Mouse (Mus musculus): ENCODE results near the gene Bola3. TPM values are rescaled to one million over a fixed set of nuclear protein-coding genes. Genes with fewer than 3 reads are reported as not detected.

Bola3 gene
- 277 and 286 TPM in 2 replicates for polyA plus RNA-seq (2015; fragmentation: Nextera tagmentation; extraction: Ambion mirVana)

- Histone ChIP-seq H3K27me3 (ENCODE audit: insufficient read depth, low read length) (no peaks in the 10 kb centered on the region), H3K36me3 (replicated peaks; ENCODE audit: insufficient read depth, low read length) (peaks cover 26% of the 10 kb centered on the region), H3K4me2 (ENCODE audit: low read depth, low read length) (peak within 1 kb of the TSS; percentile 81), H3K9ac (replicated peaks) (peak within 1 kb of the TSS; percentile 99), H3K4me3 (ENCODE audit: low read depth, low read length) (peak within 1 kb of the TSS; percentile 90), H3K4me1 (ENCODE audit: insufficient read depth) (peaks cover 24% of the 10 kb centered on the region), H3K27ac (ENCODE audit: low read depth) (peak within 1 kb of the TSS; percentile 94), H3K9me3 (ENCODE audit: low read length) (no peaks in the 10 kb centered on the region)
- no peak for ATAC-seq
- no peak for DNase-seq
- TF ChIP-seq CTCF (IDR thresholded peaks at IDR 0.05; ENCODE audit: low read depth) = no peak
- no peak for TF ChIP-seq EP300 (IDR thresholded peaks at IDR 0.05; ENCODE audit: low read depth)
- 36% methylated on average over 6 of the region's 6 CpGs for WGBS (ENCODE audit: insufficient replicate concordance)
These were observed at the start of gene Bola3 for GRCm38 (mm10) chr6:83348873-83349272. Gene Bola3 (plus strand): TSS chr6:83349147.

GRCm38 (mm10) chr6:83300447-83301229, 48.3 kb upstream of the Bola3 start:
- H3K4me3 ChIP-seq (ENCODE audit: low read depth, low read length) = no peak overlapping the region
- H3K9me3 ChIP-seq (ENCODE audit: low read length) = no peaks in the 10 kb centered on the region
- no peak overlapping the region for H3K4me2 ChIP-seq (ENCODE audit: low read depth, low read length)
- no peak overlapping the region for H3K27ac ChIP-seq (ENCODE audit: low read depth)
- 65% methylated on average over 7 of the region's 7 CpGs for WGBS (ENCODE audit: insufficient replicate concordance)
- DNase-seq (no peak), ATAC-seq (no peak)
- H3K9ac ChIP-seq (replicated peaks) = no peak overlapping the region
- TF ChIP-seq CTCF (IDR thresholded peaks at IDR 0.05; ENCODE audit: low read depth) = no peak
- TF ChIP-seq EP300 (IDR thresholded peaks at IDR 0.05; ENCODE audit: low read depth) = no peak
- H3K4me1 ChIP-seq (ENCODE audit: insufficient read depth) = no peaks in the 10 kb centered on the region
- no peaks in the 10 kb centered on the region for H3K27me3 ChIP-seq (ENCODE audit: insufficient read depth, low read length)
- peaks cover 8% of the 10 kb centered on the region; the same call in 1 of the 2 replicates for H3K36me3 ChIP-seq (replicated peaks; ENCODE audit: insufficient read depth, low read length)

GRCm38 (mm10) chr6:83301294-83301693, 47.7 kb upstream of the Bola3 start:
- no peaks in the 10 kb centered on the region for H3K27me3 ChIP-seq (ENCODE audit: insufficient read depth, low read length)
- no peak overlapping the region for H3K4me3 ChIP-seq (ENCODE audit: low read depth, low read length)
- H3K9ac ChIP-seq (replicated peaks) = no peak overlapping the region
- no peaks in the 10 kb centered on the region for H3K9me3 ChIP-seq (ENCODE audit: low read length)
- DNase-seq (no peak), ATAC-seq (no peak)
- H3K27ac ChIP-seq (ENCODE audit: low read depth) = no peak overlapping the region
- no peaks in the 10 kb centered on the region for H3K4me1 ChIP-seq (ENCODE audit: insufficient read depth)
- TF ChIP-seq EP300 (IDR thresholded peaks at IDR 0.05; ENCODE audit: low read depth) (no peak), CTCF (IDR thresholded peaks at IDR 0.05; ENCODE audit: low read depth) (no peak)
- peaks cover 15% of the 10 kb centered on the region for H3K36me3 ChIP-seq (replicated peaks; ENCODE audit: insufficient read depth, low read length)
- WGBS (ENCODE audit: insufficient replicate concordance) = 77% methylated on average over 2 of the region's 2 CpGs
- H3K4me2 ChIP-seq (ENCODE audit: low read depth, low read length) = no peak overlapping the region

- Histone ChIP-seq H3K4me3 (ENCODE audit: low read depth, low read length) (no peak overlapping the region), H3K27ac (ENCODE audit: low read depth) (no peak overlapping the region), H3K4me1 (ENCODE audit: insufficient read depth) (no peaks in the 10 kb centered on the region), H3K36me3 (replicated peaks; ENCODE audit: insufficient read depth, low read length) (peaks cover 20% of the 10 kb centered on the region), H3K9me3 (ENCODE audit: low read length) (no peaks in the 10 kb centered on the region), H3K27me3 (ENCODE audit: insufficient read depth, low read length) (no peaks in the 10 kb centered on the region), H3K4me2 (ENCODE audit: low read depth, low read length) (no peak overlapping the region), H3K9ac (replicated peaks) (no peak overlapping the region)
- ATAC-seq (no peak), DNase-seq (no peak)
- WGBS (ENCODE audit: insufficient replicate concordance) = 79% methylated on average over 5 of the region's 5 CpGs
- TF ChIP-seq EP300 (IDR thresholded peaks at IDR 0.05; ENCODE audit: low read depth) = no peak
- TF ChIP-seq CTCF (IDR thresholded peaks at IDR 0.05; ENCODE audit: low read depth) = no peak
These were observed 46.7 kb upstream of the Bola3 start for GRCm38 (mm10) chr6:83302264-83302663.

- H3K27me3 ChIP-seq (ENCODE audit: insufficient read depth, low read length) = no peaks in the 10 kb centered on the region
- H3K27ac ChIP-seq (ENCODE audit: low read depth) = no peak overlapping the region
- H3K4me1 ChIP-seq (ENCODE audit: insufficient read depth) = peaks cover 5% of the 10 kb centered on the region; the same call in 1 of the 2 replicates
- H3K9ac ChIP-seq (replicated peaks) = no peak overlapping the region
- no peak overlapping the region for H3K4me2 ChIP-seq (ENCODE audit: low read depth, low read length)
- peaks cover 65% of the 10 kb centered on the region for H3K36me3 ChIP-seq (replicated peaks; ENCODE audit: insufficient read depth, low read length)
- no peak overlapping the region for H3K4me3 ChIP-seq (ENCODE audit: low read depth, low read length)
- TF ChIP-seq EP300 (IDR thresholded peaks at IDR 0.05; ENCODE audit: low read depth) (no peak), CTCF (IDR thresholded peaks at IDR 0.05; ENCODE audit: low read depth) (peak; percentile 35)
- DNase-seq (no peak), ATAC-seq (no peak)
- H3K9me3 ChIP-seq (ENCODE audit: low read length) = no peaks in the 10 kb centered on the region
- 88% methylated on average over 7 of the region's 7 CpGs for WGBS (ENCODE audit: insufficient replicate concordance)
These were observed 39.9 kb upstream of the Bola3 start for GRCm38 (mm10) chr6:83309017-83309416.

- 90% methylated on average over 11 of the region's 11 CpGs for WGBS (ENCODE audit: insufficient replicate concordance)
- H3K4me2 ChIP-seq (ENCODE audit: low read depth, low read length) = no peak overlapping the region
- H3K27me3 ChIP-seq (ENCODE audit: insufficient read depth, low read length) = no peaks in the 10 kb centered on the region
- no peak overlapping the region for H3K9ac ChIP-seq (replicated peaks)
- H3K4me3 ChIP-seq (ENCODE audit: low read depth, low read length) = no peak overlapping the region
- no peaks in the 10 kb centered on the region for H3K9me3 ChIP-seq (ENCODE audit: low read length)
- ATAC-seq (no peak), DNase-seq (no peak)
- no peak for TF ChIP-seq EP300 (IDR thresholded peaks at IDR 0.05; ENCODE audit: low read depth)
- TF ChIP-seq CTCF (IDR thresholded peaks at IDR 0.05; ENCODE audit: low read depth) = no peak
- H3K4me1 ChIP-seq (ENCODE audit: insufficient read depth) = peaks cover 17% of the 10 kb centered on the region
- H3K36me3 ChIP-seq (replicated peaks; ENCODE audit: insufficient read depth, low read length) = peaks cover 50% of the 10 kb centered on the region
- no peak overlapping the region for H3K27ac ChIP-seq (ENCODE audit: low read depth)
These were observed 37.7 kb upstream of the Bola3 start for GRCm38 (mm10) chr6:83311206-83311605.

All from liver, postnatal 0 days (tissue).